Mouse (Mus musculus): ENCODE measurements around the gene Pdzd2.

DNA sequence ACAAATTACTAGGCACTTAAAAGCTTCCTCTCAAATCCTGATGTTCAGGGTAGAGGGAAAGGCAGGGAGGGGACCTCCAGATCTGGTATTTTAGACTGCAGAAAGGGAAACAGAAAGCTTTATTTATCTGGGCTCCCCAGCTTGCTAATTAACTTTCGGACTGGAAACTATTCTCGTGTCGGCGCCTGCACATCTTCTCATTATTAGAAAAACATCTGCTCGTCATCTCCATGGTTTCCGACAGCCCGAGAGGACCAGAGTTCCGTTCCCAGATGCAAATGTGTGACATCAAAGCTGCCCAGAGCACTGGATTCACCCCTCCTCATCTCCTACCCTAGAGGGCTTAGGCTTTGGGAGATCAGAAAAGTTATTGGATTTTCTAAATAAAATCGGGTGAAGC lies 57.2 kb downstream of the Pdzd2 start:
- TF ChIP-seq CTCF (IDR thresholded peaks at IDR 0.05; ENCODE audit: extremely low read depth, insufficient read length, insufficient replicate concordance, low read depth, low read length): no peak
- TF ChIP-seq POLR2A (IDR thresholded peaks at IDR 0.05; ENCODE audit: low read depth, low read length): no peak
